Mouse (Mus musculus): ENCODE measurements around the gene Gm38655. TPM values are rescaled to one million over a fixed set of nuclear protein-coding genes. Genes with fewer than 3 reads are reported as not detected.

Gm38655 gene
- polyA plus RNA-seq, 1 experiment from 2014 or later, result 7.0 TPM

Other genes with a start within 250 kb of the Gm38655 start
- 32.8 and 33.4 TPM in 2 replicates for gene Mapk8ip3, start 238.5 kb downstream of the Gm38655 start, polyA plus RNA-seq (2015; fragmentation: Nextera tagmentation; extraction: Ambion mirVana)
- 158 and 170 TPM in 2 replicates for gene Jpt2, start 214.8 kb downstream of the Gm38655 start, polyA plus RNA-seq (2015; fragmentation: Nextera tagmentation; extraction: Ambion mirVana)
- gene Cramp1l, start 159.7 kb downstream of the Gm38655 start, polyA plus RNA-seq (2015; fragmentation: Nextera tagmentation; extraction: Ambion mirVana), result 3.4 and 4.2 TPM in 2 replicates
- gene Ift140, start 159.4 kb downstream of the Gm38655 start, polyA plus RNA-seq (2015; fragmentation: Nextera tagmentation; extraction: Ambion mirVana), result 21.7 TPM in 2 replicates
- gene Tmem204, start 91.9 kb downstream of the Gm38655 start, polyA plus RNA-seq (2015; fragmentation: Nextera tagmentation; extraction: Ambion mirVana), result 24.1 and 25.2 TPM in 2 replicates
- 38.9 and 39.9 TPM in 2 replicates for gene Telo2, start 59.5 kb downstream of the Gm38655 start, polyA plus RNA-seq (2015; fragmentation: Nextera tagmentation; extraction: Ambion mirVana)
- gene Ptx4, start 54.7 kb downstream of the Gm38655 start, polyA plus RNA-seq (2015; fragmentation: Nextera tagmentation; extraction: Ambion mirVana), result 0.50 and 0.56 TPM in 2 replicates
- 21.4 and 24.7 TPM in 2 replicates for gene Clcn7, start 42.1 kb downstream of the Gm38655 start, polyA plus RNA-seq (2015; fragmentation: Nextera tagmentation; extraction: Ambion mirVana)
- gene Ccdc154, start 13.0 kb downstream of the Gm38655 start, polyA plus RNA-seq (2015; fragmentation: Nextera tagmentation; extraction: Ambion mirVana), result 0.79 TPM in 2 replicates
- 30.4 and 33.5 TPM in 2 replicates for gene BC003965, start 9.1 kb upstream of the Gm38655 start, polyA plus RNA-seq (2015; fragmentation: Nextera tagmentation; extraction: Ambion mirVana)
- gene Unkl, start 12.9 kb upstream of the Gm38655 start, polyA plus RNA-seq (2015; fragmentation: Nextera tagmentation; extraction: Ambion mirVana), result 6.9 and 9.0 TPM in 2 replicates
- 39.9 and 40.9 TPM in 2 replicates for gene Gnptg, start 64.7 kb upstream of the Gm38655 start, polyA plus RNA-seq (2015; fragmentation: Nextera tagmentation; extraction: Ambion mirVana)
- gene Tsr3, start 64.7 kb upstream of the Gm38655 start, polyA plus RNA-seq (2015; fragmentation: Nextera tagmentation; extraction: Ambion mirVana), result 35.8 and 37.1 TPM in 2 replicates
- 4.3 and 5.2 TPM in 2 replicates for gene Baiap3, start 80.9 kb upstream of the Gm38655 start, polyA plus RNA-seq (2015; fragmentation: Nextera tagmentation; extraction: Ambion mirVana)
- gene Ube2i, start 99.2 kb upstream of the Gm38655 start, polyA plus RNA-seq (2015; fragmentation: Nextera tagmentation; extraction: Ambion mirVana), result 441 and 478 TPM in 2 replicates
- 1.3 and 1.4 TPM in 2 replicates for gene Prss34, start 122.9 kb upstream of the Gm38655 start, polyA plus RNA-seq (2015; fragmentation: Nextera tagmentation; extraction: Ambion mirVana)
- gene Prss28, start 133.2 kb upstream of the Gm38655 start, polyA plus RNA-seq (2015; fragmentation: Nextera tagmentation; extraction: Ambion mirVana), result not detected in 2 replicates
- not detected in 2 replicates for gene Prss29, start 143.2 kb upstream of the Gm38655 start, polyA plus RNA-seq (2015; fragmentation: Nextera tagmentation; extraction: Ambion mirVana)
- gene Tpsab1, start 170.1 kb upstream of the Gm38655 start, polyA plus RNA-seq (2015; fragmentation: Nextera tagmentation; extraction: Ambion mirVana), result 0.50 and 0.53 TPM in 2 replicates
- 13.4 and 19.2 TPM in 2 replicates for gene Tpsb2, start 190.8 kb upstream of the Gm38655 start, polyA plus RNA-seq (2015; fragmentation: Nextera tagmentation; extraction: Ambion mirVana)
- 2.3 and 3.5 TPM in 2 replicates for gene Tpsg1, start 193.8 kb upstream of the Gm38655 start, polyA plus RNA-seq (2015; fragmentation: Nextera tagmentation; extraction: Ambion mirVana)